Mouse (Mus musculus) embryonic fibroblast, embryonic 13.5 days (primary cell): ENCODE results near the gene Hist4h4. TPM values are rescaled to one million over a fixed set of nuclear protein-coding genes. Genes with fewer than 3 reads are reported as not detected.
A peak's percentile ranks its signal among the peaks of the same experiment; 100 is the strongest.

Source experiments
- H3K27ac ChIP-seq: 2 replicates; pipeline ENCODE4 v1.5.1; 2012; ENCODE audit warnings: low read length, control low read depth, inconsistent platforms; ENCODE audit not compliant: insufficient read depth
- H3K4me1 ChIP-seq: 2 replicates; pipeline ENCODE4 v1.6.1; 2011; ENCODE audit warnings: low read length; ENCODE audit not compliant: control insufficient read depth, insufficient read depth
- H3K4me3 ChIP-seq: 2 replicates; pipeline ENCODE4 v1.5.1; 2011; ENCODE audit warnings: mild to moderate bottlenecking, control low read depth, low read length; ENCODE audit not compliant: insufficient read depth
- CTCF ChIP-seq: IDR thresholded peaks from 2 replicates; pipeline ENCODE4 v1.5.1; 2011; ENCODE audit warnings: mild to moderate bottlenecking, control low read depth, low read length, moderate library complexity, borderline replicate concordance; ENCODE audit not compliant: insufficient read depth
- POLR2A ChIP-seq: IDR thresholded peaks from 2 replicates; pipeline ENCODE4 v1.6.1; 2011; ENCODE audit warnings: low read depth, mild to moderate bottlenecking, control low read depth, low read length, moderate library complexity
- polyA plus RNA-seq: library from polyadenylated mRNA; stranded (reverse); fragments of >200 nt; gene quantifications from 2 replicates; pipeline ENCODE4 v1.2.4, GENCODE M21; 2011; ENCODE audit warnings: low read depth; ENCODE audit not compliant: missing spikeins, insufficient read length

Hist4h4 gene
- polyA plus RNA-seq, 1 experiment: 0.72 TPM

GRCm38 (mm10) chr6:136844903-136845302 lies 40.7 kb upstream of the Hist4h4 start:
- H3K27ac ChIP-seq: no peak overlapping the region
- no peak overlapping the region for H3K4me3 ChIP-seq
- no peak for TF ChIP-seq POLR2A
- TF ChIP-seq CTCF: no peak
- H3K4me1 ChIP-seq: no peaks in the 10 kb centered on the region

GRCm38 (mm10) chr6:136837323-136837722 lies 33.1 kb upstream of the Hist4h4 start:
- no peak overlapping the region for H3K4me3 ChIP-seq
- H3K4me1 ChIP-seq: no peaks in the 10 kb centered on the region
- no peak for TF ChIP-seq CTCF
- TF ChIP-seq POLR2A: no peak
- H3K27ac ChIP-seq: no peak overlapping the region

GRCm38 (mm10) chr6:136835352-136835751 lies 31.1 kb upstream of the Hist4h4 start, which contains the start of gene Smco3:
Gene Smco3, minus strand, starts transcription at chr6:136835452.
- TF ChIP-seq POLR2A: no peak
- no peak for TF ChIP-seq CTCF
- Histone ChIP-seq H3K27ac (no peak within 1 kb of the TSS), H3K4me3 (no peak within 1 kb of the TSS), H3K4me1 (no peaks in the 10 kb centered on the region)

- H3K4me3 ChIP-seq: no peak overlapping the region
- TF ChIP-seq POLR2A: no peak
- TF ChIP-seq CTCF: no peak
- no peak overlapping the region for H3K27ac ChIP-seq
- no peaks in the 10 kb centered on the region for H3K4me1 ChIP-seq
Observed at GRCm38 (mm10) chr6:136831712-136832111, 27.5 kb upstream of the Hist4h4 start.

- Histone ChIP-seq H3K27ac (peak overlapping the region; percentile 60; the same call in 1 of the 2 replicates), H3K4me1 (no peaks in the 10 kb centered on the region), H3K4me3 (peak overlapping the region; percentile 78)
- TF ChIP-seq CTCF (no peak), POLR2A (no peak)
Observed at GRCm38 (mm10) chr6:136828681-136829080, 24.5 kb upstream of the Hist4h4 start.

- TF ChIP-seq CTCF (no peak), POLR2A (peak; percentile 95)
- Histone ChIP-seq H3K4me1 (no peaks in the 10 kb centered on the region), H3K27ac (peak within 1 kb of the TSS; percentile 60; the same call in 1 of the 2 replicates), H3K4me3 (peak within 1 kb of the TSS; percentile 88)
Observed at GRCm38 (mm10) chr6:136827881-136828561, 23.8 kb upstream of the Hist4h4 start, which contains the start of gene Wbp11. Gene Wbp11, minus strand, starts transcription at chr6:136828233.

GRCm38 (mm10) chr6:136827516-136827880 lies 23.3 kb upstream of the Hist4h4 start, which contains the start of gene BC049715:
Gene BC049715, plus strand, starts transcription at chr6:136827626.
- H3K27ac ChIP-seq: peak within 1 kb of the TSS; percentile 60; the same call in 1 of the 2 replicates
- H3K4me1 ChIP-seq: no peaks in the 10 kb centered on the region
- H3K4me3 ChIP-seq: peak within 1 kb of the TSS; percentile 88
- TF ChIP-seq POLR2A (no peak), CTCF (no peak)

GRCm38 (mm10) chr6:136827116-136827515 lies 22.9 kb upstream of the Hist4h4 start:
- no peak overlapping the region for H3K27ac ChIP-seq
- TF ChIP-seq CTCF (no peak), POLR2A (no peak)
- peak overlapping the region; percentile 88 for H3K4me3 ChIP-seq
- no peaks in the 10 kb centered on the region for H3K4me1 ChIP-seq

GRCm38 (mm10) chr6:136824987-136825386 lies 20.8 kb upstream of the Hist4h4 start:
- TF ChIP-seq POLR2A (no peak), CTCF (no peak)
- H3K4me1 ChIP-seq: no peaks in the 10 kb centered on the region
- H3K27ac ChIP-seq: no peak overlapping the region
- no peak overlapping the region for H3K4me3 ChIP-seq

- Histone ChIP-seq H3K4me3 (no peak overlapping the region), H3K27ac (no peak overlapping the region), H3K4me1 (no peaks in the 10 kb centered on the region)
- no peak for TF ChIP-seq CTCF
Observed at GRCm38 (mm10) chr6:136821086-136821485, 16.9 kb upstream of the Hist4h4 start.

- H3K4me1 ChIP-seq: no peaks in the 10 kb centered on the region
- H3K27ac ChIP-seq: no peak overlapping the region
- TF ChIP-seq CTCF: no peak
- TF ChIP-seq POLR2A: no peak
- no peak overlapping the region for H3K4me3 ChIP-seq
Observed at GRCm38 (mm10) chr6:136820381-136820780, 16.2 kb upstream of the Hist4h4 start.
